In the genomic region with DNA sequence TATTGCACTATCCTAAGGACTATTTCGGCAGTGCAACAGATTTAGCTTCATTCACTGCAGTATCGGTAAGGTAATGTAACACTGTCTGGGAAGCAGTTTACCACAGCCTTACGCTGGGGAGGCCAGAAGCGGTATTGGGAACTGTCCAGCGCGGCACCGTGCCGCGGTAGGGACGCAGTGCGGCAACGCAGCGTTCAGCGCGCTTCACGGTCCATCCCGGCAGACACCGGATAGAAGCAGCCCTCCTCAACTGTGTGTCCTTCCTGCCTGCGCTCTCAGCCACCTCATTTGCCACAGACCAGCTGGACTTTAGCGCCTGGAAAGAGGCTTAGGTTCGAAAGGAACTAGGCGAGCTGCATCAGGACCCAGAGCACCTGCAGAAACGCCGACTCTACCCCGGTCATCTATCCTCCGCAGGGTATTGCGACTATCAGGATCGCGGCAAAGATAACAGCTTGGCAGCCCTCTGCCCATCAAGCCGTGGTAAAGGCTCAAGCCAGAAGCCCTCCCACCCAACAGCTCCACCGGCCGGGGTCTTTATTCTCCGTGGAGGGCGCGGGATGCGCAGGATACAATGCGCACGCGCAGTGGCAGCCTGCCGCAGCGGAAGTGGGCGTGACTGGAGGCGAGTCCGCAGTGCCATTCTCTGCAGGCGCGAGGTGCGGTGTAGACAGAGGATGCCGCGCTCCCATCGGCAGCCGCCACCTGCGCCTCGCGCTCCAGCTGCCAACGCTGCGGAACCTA, we compare ENCODE assay signal across 7 mouse cellular contexts. TPM values are rescaled to one million over a fixed set of nuclear protein-coding genes. Genes with fewer than 3 reads are reported as not detected.
A peak's percentile ranks its signal among the peaks of the same experiment; 100 is the strongest.
DNase-seq lines count a peak whose midpoint lies in the region; ATAC-seq and TF ChIP-seq lines count a peak whose summit lies in the region.

No protein-coding gene starts in this region.

- H3K4me3 ChIP-seq in bone marrow, adult 2 months (replicated peaks; ENCODE audit: control insufficient read depth, low read depth, low read length) = peak overlapping the region; percentile 51
- H3K4me3 ChIP-seq in embryonic facial prominence, embryonic 12.5 days = peak overlapping the region; percentile 44
- peak overlapping the region; percentile 49 for H3K4me3 ChIP-seq in limb, embryonic 12.5 days (replicated peaks)
- H3K4me3 ChIP-seq in midbrain, embryonic 13.5 days (replicated peaks) = peak overlapping the region; percentile 49

- peaks cover 49% of the 10 kb centered on the region for H3K36me3 ChIP-seq in embryonic facial prominence, embryonic 12.5 days
- peaks cover 64% of the 10 kb centered on the region for H3K36me3 ChIP-seq in limb, embryonic 12.5 days
- peaks cover 58% of the 10 kb centered on the region for H3K36me3 ChIP-seq in midbrain, embryonic 13.5 days

- peak; percentile 60 for ATAC-seq in embryonic facial prominence, embryonic 12.5 days (ENCODE audit: insufficient number of reproducible peaks, insufficient read depth, low FRiP score, low TSS enrichment)
- peak; percentile 68; the same call in 1 of the 2 replicates for ATAC-seq in limb, embryonic 12.5 days (ENCODE audit: insufficient number of reproducible peaks, insufficient read depth, low FRiP score, low TSS enrichment, low read depth)
- ATAC-seq in midbrain, embryonic 13.5 days = peak; percentile 85

- 54% methylated on average over 56 of the region's 56 CpGs for WGBS in bone marrow, adult 2 months
- WGBS in embryonic facial prominence, embryonic 12.5 days = 56% methylated on average over 56 of the region's 56 CpGs
- 59% methylated on average over 56 of the region's 56 CpGs for WGBS in limb, embryonic 12.5 days
- WGBS in midbrain, embryonic 13.5 days = 59% methylated on average over 56 of the region's 56 CpGs

- DNase-seq in heart, adult 18-20 months = peak; percentile 70 to 75
- DNase-seq in kidney, adult 18-20 months = peak; percentile 55
- DNase-seq in spleen, adult 12 weeks (ENCODE audit: low spot score) = peak; percentile 44

- no peak overlapping the region; the same call in 1 of the 2 replicates for H3K27ac ChIP-seq in bone marrow, adult 2 months (ENCODE audit: control insufficient read depth, insufficient read depth, low read depth, low read length, poor library complexity)
- no peak overlapping the region for H3K27ac ChIP-seq in embryonic facial prominence, embryonic 12.5 days
- H3K27ac ChIP-seq in limb, embryonic 12.5 days = no peak overlapping the region
- peak overlapping the region; percentile 95 for H3K27ac ChIP-seq in midbrain, embryonic 13.5 days

- TF ChIP-seq CTCF in bone marrow, adult 2 months (IDR thresholded peaks at IDR 0.05; ENCODE audit: control insufficient read depth, insufficient read depth, low read length) = no peak

- no peak for TF ChIP-seq POLR2A in bone marrow, adult 2 months (IDR thresholded peaks at IDR 0.05; ENCODE audit: borderline replicate concordance, control insufficient read depth, low read depth, low read length)

- H3K4me2 ChIP-seq in embryonic facial prominence, embryonic 12.5 days (replicated peaks) = peak overlapping the region; percentile 59
- H3K4me2 ChIP-seq in limb, embryonic 12.5 days = peak overlapping the region; percentile 68
- peak overlapping the region; percentile 55 for H3K4me2 ChIP-seq in midbrain, embryonic 13.5 days (replicated peaks)

- peaks cover 20% of the 10 kb centered on the region for H3K9me3 ChIP-seq in embryonic facial prominence, embryonic 12.5 days
- H3K9me3 ChIP-seq in limb, embryonic 12.5 days = peaks cover 29% of the 10 kb centered on the region
- peaks cover 12% of the 10 kb centered on the region; the same call in 1 of the 2 replicates for H3K9me3 ChIP-seq in midbrain, embryonic 13.5 days

- no peak overlapping the region for H3K9ac ChIP-seq in embryonic facial prominence, embryonic 12.5 days
- no peak overlapping the region for H3K9ac ChIP-seq in limb, embryonic 12.5 days (replicated peaks)
- peak overlapping the region; percentile 67 for H3K9ac ChIP-seq in midbrain, embryonic 13.5 days (replicated peaks)

- no peaks in the 10 kb centered on the region; the same call in 1 of the 2 replicates for H3K4me1 ChIP-seq in bone marrow, adult 2 months (ENCODE audit: control insufficient read depth, insufficient read depth, low read length)
- no peaks in the 10 kb centered on the region for H3K4me1 ChIP-seq in embryonic facial prominence, embryonic 12.5 days
- no peaks in the 10 kb centered on the region; the same call in 1 of the 2 replicates for H3K4me1 ChIP-seq in limb, embryonic 12.5 days (replicated peaks)
- H3K4me1 ChIP-seq in midbrain, embryonic 13.5 days (replicated peaks) = peaks cover 20% of the 10 kb centered on the region

- no peaks in the 10 kb centered on the region for H3K27me3 ChIP-seq in embryonic facial prominence, embryonic 12.5 days
- 0 out of 2 replicates have a peak, but pooled peaks cover 5% of the 10 kb centered on the region for H3K27me3 ChIP-seq in limb, embryonic 12.5 days
- no peaks in the 10 kb centered on the region for H3K27me3 ChIP-seq in midbrain, embryonic 13.5 days

RNA-seq across cellular contexts. Expression of gene Mcmbp, which starts 52.3 kb away (rescaled TPM):
- 20.7 and 21.2 TPM in 2 replicates for polyA plus RNA-seq in bone marrow, adult 2 months (2011; ENCODE audit: insufficient read depth, insufficient read length, low replicate concordance, missing spikeins)
- 77.9 and 80.2 TPM in 2 replicates for polyA plus RNA-seq in embryonic facial prominence, embryonic 12.5 days (2016; fragmentation: Nextera tagmentation; extraction: Ambion mirVana)
- 10 to 100 TPM; 21.7 to 23.7 TPM for total RNA-seq in heart, adult 18-20 months (2021)
- polyA plus RNA-seq in limb, embryonic 12.5 days (2016; fragmentation: Nextera tagmentation; extraction: Ambion mirVana) = 80.7 and 82.7 TPM in 2 replicates
- polyA plus RNA-seq in midbrain, embryonic 13.5 days (2015; fragmentation: Nextera tagmentation; extraction: Ambion mirVana) = 60.7 and 65.0 TPM in 2 replicates

RNA-seq across cellular contexts. Expression of gene Sec23ip, which starts 56.8 kb away (rescaled TPM):
- 12.1 and 12.6 TPM in 2 replicates for polyA plus RNA-seq in bone marrow, adult 2 months (2011; ENCODE audit: insufficient read depth, insufficient read length, low replicate concordance, missing spikeins)
- polyA plus RNA-seq in embryonic facial prominence, embryonic 12.5 days (2016; fragmentation: Nextera tagmentation; extraction: Ambion mirVana) = 35.8 and 37.3 TPM in 2 replicates
- 10 to 100 TPM; 19.0 to 27.6 TPM for total RNA-seq in heart, adult 18-20 months (2021)
- polyA plus RNA-seq in limb, embryonic 12.5 days (2016; fragmentation: Nextera tagmentation; extraction: Ambion mirVana) = 35.5 and 37.9 TPM in 2 replicates
- polyA plus RNA-seq in midbrain, embryonic 13.5 days (2015; fragmentation: Nextera tagmentation; extraction: Ambion mirVana) = 42.3 and 44.6 TPM in 2 replicates
